Mouse (Mus musculus): Measurements from ENCODE around the gene Etnk2.

DNA sequence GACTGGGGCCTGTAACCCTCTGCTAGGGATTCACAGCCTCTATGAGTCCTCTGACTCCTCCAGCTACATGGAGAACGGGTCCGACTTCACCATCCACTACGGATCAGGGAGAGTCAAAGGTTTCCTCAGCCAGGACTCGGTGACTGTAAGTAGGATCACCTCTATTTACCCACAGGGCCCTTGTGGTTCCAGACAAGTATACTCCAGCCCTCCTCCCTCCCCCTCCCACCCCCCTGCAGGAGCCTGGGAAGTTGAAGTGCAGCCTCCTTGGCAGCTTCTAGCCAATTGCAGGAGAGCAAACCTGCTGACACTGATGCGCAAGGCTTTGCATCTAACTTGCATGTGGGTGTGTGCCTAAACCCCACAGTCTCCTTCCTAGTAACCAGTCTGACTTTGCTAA is 7.9 kb upstream of the Etnk2 start:
- TF ChIP-seq CTCF (IDR thresholded peaks at IDR 0.05; ENCODE audit: insufficient read depth, low read depth, low read length) (no peak), POLR2A (IDR thresholded peaks at IDR 0.05; ENCODE audit: insufficient read depth, low read depth, low read length) (no peak)

Data from olfactory bulb, adult 2 months (tissue).